Mouse (Mus musculus): ENCODE data around the gene Pnmal1. TPM values are rescaled to one million over a fixed set of nuclear protein-coding genes. Genes with fewer than 3 reads are reported as not detected.

Pnmal1 gene
- polyA plus RNA-seq, 1 experiment = 27.4 TPM

DNA sequence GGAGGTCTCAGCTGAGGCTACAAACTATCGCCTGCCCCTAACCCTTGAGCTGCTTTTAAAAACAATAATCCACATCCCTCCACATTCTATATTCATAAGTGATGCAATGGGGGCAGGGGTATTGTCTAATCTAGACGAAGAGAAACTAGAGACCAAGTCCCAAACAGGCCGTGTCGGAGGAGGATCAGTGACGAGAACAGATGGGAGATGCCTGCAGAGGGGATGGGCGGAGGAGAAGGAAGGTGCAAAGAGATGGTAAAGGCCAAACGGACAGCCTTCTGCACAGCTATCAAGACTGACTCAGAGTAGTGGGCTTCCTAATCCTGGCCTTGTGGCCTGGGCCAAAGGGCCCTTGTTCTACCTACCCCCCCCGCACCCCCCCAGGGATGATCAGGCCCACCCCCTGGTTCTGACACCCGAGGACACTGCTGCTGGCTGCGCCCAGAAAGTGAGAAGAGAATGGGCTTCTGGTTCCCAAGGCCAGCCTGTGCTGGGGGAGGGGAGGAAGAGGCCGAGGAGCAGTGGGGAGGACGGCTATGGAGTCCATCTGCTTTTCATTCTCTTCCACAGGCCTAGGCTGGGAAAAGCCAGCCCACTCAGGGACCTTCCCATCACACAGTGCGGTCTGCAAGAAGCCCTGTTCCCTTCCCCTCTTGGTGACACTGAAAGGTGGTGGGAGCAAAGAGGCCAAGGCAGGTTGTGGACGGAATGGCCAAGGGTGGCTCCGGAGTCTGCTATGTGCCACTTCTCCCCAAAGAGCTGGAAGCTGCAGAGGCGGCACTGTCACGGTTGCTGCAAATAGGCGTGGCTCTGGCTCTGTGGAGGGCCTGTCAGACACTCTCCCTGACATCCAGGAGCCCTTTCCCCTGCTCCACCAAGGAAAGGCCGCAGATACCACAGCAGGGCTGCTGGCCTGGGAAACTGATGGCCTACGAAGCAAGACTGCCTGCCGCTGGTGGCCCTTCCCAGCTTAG is 38.4 kb upstream of the Pnmal1 start:
- H3K27ac ChIP-seq (ENCODE audit: insufficient read depth, low read length) = peak overlapping the region; percentile 76
- 6% methylated on average over 21 of the region's 21 CpGs for WGBS
- peak overlapping the region; percentile 97 for H3K4me3 ChIP-seq (replicated peaks; ENCODE audit: insufficient read depth, low read depth, low read length)
- peaks cover 39% of the 10 kb centered on the region for H3K4me1 ChIP-seq (ENCODE audit: control insufficient read depth, insufficient read depth, low read length)
- no peaks in the 10 kb centered on the region for H3K27me3 ChIP-seq (ENCODE audit: control insufficient read depth, insufficient read depth, low read length)
- no peak for TF ChIP-seq CTCF (IDR thresholded peaks at IDR 0.05; ENCODE audit: borderline replicate concordance, insufficient read depth, low read depth, low read length)
- TF ChIP-seq POLR2A (IDR thresholded peaks at IDR 0.05; ENCODE audit: borderline replicate concordance, insufficient read depth, low read length) = no peak
- peak; percentile 60 to 62 for DNase-seq

DNA sequence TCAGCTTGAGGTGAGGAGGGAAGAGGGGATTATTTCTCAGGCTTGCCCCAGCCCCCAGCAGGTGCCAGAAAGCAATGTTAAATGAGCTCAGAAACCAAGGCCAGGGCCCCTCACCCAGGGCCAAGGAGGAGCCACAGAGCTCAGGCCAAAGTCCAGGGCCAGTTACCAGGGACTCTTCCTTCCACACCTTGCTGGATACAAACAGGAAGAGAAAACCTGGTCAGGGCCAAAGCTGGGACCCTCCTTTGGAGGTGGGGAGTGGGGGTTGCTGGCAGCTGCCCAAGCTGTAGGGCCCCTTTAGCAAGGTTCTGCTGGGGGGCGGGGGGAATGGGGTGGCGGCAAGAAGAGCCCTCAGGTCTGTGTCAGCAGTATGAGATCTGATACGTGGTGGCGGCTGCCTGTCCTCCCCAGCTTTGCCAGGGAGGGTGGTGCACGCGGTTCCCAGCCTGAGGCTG is 37.6 kb upstream of the Pnmal1 start:
- Histone ChIP-seq H3K4me1 (ENCODE audit: control insufficient read depth, insufficient read depth, low read length) (peaks cover 31% of the 10 kb centered on the region), H3K27me3 (ENCODE audit: control insufficient read depth, insufficient read depth, low read length) (no peaks in the 10 kb centered on the region), H3K27ac (ENCODE audit: insufficient read depth, low read length) (peak overlapping the region; percentile 76), H3K4me3 (replicated peaks; ENCODE audit: insufficient read depth, low read depth, low read length) (peak overlapping the region; percentile 97)
- peak in 1 of 2 experiments; percentile 45 for DNase-seq
- WGBS = 5% methylated on average over 6 of the region's 6 CpGs
- TF ChIP-seq CTCF (IDR thresholded peaks at IDR 0.05; ENCODE audit: borderline replicate concordance, insufficient read depth, low read depth, low read length) = no peak
- TF ChIP-seq POLR2A (IDR thresholded peaks at IDR 0.05; ENCODE audit: borderline replicate concordance, insufficient read depth, low read length) = no peak

DNA sequence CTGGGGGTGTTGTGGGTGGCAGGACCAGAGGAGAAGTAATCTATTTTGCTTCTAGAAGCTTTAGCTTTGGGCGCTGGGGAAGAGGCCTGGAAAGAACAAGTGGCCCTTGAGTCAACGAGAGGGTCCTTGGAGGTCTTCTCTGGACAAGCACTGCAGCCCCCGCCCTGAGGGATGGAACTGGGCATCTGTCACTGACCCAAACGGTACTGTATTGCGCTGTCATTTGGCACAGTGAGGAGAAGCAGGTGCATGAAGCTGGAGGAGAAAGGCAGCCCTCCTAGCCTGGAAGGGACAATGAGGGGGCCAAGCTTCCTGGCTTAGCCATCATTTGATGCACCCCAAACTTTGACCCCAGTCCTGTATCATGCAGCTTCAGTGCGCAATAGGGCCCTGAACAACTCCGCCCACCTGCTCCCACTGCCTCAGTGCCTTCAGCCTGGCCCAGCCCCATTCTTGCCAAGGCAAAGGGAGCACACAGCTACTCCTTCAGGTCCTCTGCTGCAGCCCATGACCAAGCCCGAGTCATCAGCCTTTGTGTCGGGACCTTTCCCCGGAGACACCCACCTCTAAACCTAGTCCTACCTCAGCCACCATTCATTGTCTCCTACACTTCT is 37.0 kb upstream of the Pnmal1 start:
- no peaks in the 10 kb centered on the region for H3K27me3 ChIP-seq (ENCODE audit: control insufficient read depth, insufficient read depth, low read length)
- peak overlapping the region; percentile 92 for H3K27ac ChIP-seq (ENCODE audit: insufficient read depth, low read length)
- TF ChIP-seq POLR2A (IDR thresholded peaks at IDR 0.05; ENCODE audit: borderline replicate concordance, insufficient read depth, low read length) = peak; percentile 51; the same call in 1 of the 2 replicates
- no peak for TF ChIP-seq CTCF (IDR thresholded peaks at IDR 0.05; ENCODE audit: borderline replicate concordance, insufficient read depth, low read depth, low read length)
- WGBS = 5% methylated on average over 10 of the region's 10 CpGs
- H3K4me1 ChIP-seq (ENCODE audit: control insufficient read depth, insufficient read depth, low read length) = peaks cover 26% of the 10 kb centered on the region
- DNase-seq = peak; percentile 69 to 71
- peak overlapping the region; percentile 97 for H3K4me3 ChIP-seq (replicated peaks; ENCODE audit: insufficient read depth, low read depth, low read length)

DNA sequence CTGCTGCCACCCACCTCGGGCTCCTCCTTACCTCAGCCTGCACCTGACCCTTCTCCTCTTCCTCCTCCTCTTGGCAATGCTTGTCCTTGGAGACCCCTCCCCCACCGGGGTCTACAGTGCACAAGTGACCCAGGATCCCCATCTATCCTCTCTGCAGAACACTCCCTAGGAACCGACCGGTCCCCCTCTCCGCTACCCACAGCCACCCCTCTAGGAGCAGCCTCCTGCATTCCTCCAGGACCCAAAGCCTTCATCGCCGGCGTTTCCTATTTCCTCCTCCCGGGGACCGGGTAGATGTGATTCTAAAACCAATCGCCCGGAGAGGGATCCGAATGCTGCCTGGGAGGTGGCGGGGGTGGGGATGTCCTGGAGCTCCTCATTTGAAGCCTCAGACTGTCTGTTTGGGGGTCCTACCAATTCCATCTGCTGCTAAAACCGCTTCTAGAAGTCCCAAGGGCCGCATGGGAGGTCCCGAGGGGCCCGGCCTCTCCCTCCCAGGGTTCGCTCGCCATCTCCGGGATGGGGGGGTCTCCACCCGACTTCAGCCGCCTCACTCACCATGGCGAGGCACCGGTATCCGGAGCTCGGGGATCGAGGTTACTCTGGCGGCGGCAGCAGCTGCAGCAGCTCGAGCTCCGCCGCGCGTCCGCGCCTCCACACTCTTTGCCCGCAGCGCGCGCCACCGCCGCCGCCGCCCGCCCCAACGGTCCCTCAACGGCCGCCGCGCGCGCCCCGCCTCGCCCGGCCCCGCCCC is 36.0 kb upstream of the Pnmal1 start:
- no peak for TF ChIP-seq CTCF (IDR thresholded peaks at IDR 0.05; ENCODE audit: borderline replicate concordance, insufficient read depth, low read depth, low read length)
- peak; percentile 77; the same call in 1 of the 2 replicates for TF ChIP-seq POLR2A (IDR thresholded peaks at IDR 0.05; ENCODE audit: borderline replicate concordance, insufficient read depth, low read length)
- Histone ChIP-seq H3K4me3 (replicated peaks; ENCODE audit: insufficient read depth, low read depth, low read length) (peak overlapping the region; percentile 97), H3K27ac (ENCODE audit: insufficient read depth, low read length) (peak overlapping the region; percentile 92), H3K4me1 (ENCODE audit: control insufficient read depth, insufficient read depth, low read length) (peaks cover 16% of the 10 kb centered on the region), H3K27me3 (ENCODE audit: control insufficient read depth, insufficient read depth, low read length) (no peaks in the 10 kb centered on the region)
- WGBS = under 1% methylated on average over 34 of the region's 57 CpGs
- peak in 1 of 2 experiments; percentile 66 for DNase-seq

DNA sequence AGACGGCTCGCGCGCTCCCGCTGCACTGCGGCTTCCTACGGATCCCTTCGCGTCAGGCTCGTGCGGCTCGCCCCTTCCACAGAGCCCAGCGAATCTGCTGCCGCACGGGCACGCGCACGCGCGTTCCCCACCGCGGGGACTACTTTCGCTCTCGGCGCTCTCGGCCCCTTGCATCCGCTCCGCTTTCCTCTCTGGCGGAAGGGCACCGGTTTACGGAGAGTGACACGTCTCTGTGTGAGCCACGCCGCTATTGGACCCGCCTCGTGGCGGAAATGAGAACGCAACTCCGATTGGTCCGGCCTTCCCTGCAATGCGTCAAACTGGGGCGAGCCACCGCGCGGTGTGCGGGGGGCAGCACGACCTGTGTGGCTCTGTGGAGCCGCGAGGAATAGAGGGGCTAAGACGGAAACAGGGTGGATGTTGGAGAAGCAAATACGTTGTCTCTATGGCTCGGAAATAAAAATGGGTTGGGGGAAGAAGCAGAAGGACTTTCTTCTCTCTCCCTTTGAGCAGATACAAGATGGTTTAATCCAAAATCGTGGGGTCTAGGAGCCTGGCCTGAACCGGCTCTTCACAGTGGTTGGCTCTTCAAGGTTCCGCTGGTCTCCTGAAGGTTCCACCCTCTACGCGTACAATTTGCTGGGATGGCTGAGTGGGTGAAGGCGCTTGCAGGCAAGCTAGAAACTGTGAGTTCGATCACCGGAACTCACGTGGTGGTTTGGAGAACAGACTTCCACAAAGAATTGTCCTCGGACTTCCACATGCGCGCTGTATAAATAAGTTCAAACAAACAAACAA is 35.2 kb upstream of the Pnmal1 start, which contains the start of gene Calm3:
Gene Calm3 (minus strand): TSS at position 78 of the 798 bp plus-strand sequence.
- Histone ChIP-seq H3K4me1 (ENCODE audit: control insufficient read depth, insufficient read depth, low read length) (peaks cover 8% of the 10 kb centered on the region), H3K27ac (ENCODE audit: insufficient read depth, low read length) (peak within 1 kb of the TSS; percentile 97), H3K4me3 (replicated peaks; ENCODE audit: insufficient read depth, low read depth, low read length) (peak within 1 kb of the TSS; percentile 97), H3K27me3 (ENCODE audit: control insufficient read depth, insufficient read depth, low read length) (no peaks in the 10 kb centered on the region)
- TF ChIP-seq CTCF (IDR thresholded peaks at IDR 0.05; ENCODE audit: borderline replicate concordance, insufficient read depth, low read depth, low read length) (no peak), POLR2A (IDR thresholded peaks at IDR 0.05; ENCODE audit: borderline replicate concordance, insufficient read depth, low read length) (peak; percentile 60; the same call in 1 of the 2 replicates)
- WGBS = 2% methylated on average over 64 of the region's 64 CpGs
- DNase-seq = peak; percentile 100

DNA sequence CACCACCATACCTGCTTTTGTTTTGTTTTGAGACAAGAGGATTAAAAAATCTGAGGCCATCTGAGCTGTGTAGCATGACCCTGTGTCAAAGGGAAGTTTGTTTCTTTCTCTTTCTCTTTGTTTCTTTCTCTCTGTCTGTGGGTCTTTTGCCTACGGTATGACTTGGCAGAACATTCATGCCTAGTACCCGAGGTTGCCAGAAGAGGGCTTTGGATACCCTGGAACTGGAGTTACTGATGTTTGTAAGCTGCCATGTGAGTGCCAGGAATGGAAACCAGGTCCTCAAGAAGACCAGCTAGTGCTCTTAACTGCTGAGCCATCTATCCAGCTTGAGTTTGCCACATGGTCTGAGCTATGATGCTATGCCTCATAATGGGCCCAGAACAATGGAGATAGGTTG is 31.1 kb upstream of the Pnmal1 start:
- no peak for DNase-seq
- Histone ChIP-seq H3K4me1 (ENCODE audit: control insufficient read depth, insufficient read depth, low read length) (no peaks in the 10 kb centered on the region), H3K27me3 (ENCODE audit: control insufficient read depth, insufficient read depth, low read length) (no peaks in the 10 kb centered on the region), H3K27ac (ENCODE audit: insufficient read depth, low read length) (no peak overlapping the region), H3K4me3 (replicated peaks; ENCODE audit: insufficient read depth, low read depth, low read length) (no peak overlapping the region)
- WGBS = 20% methylated on average over 2 of the region's 2 CpGs
- TF ChIP-seq POLR2A (IDR thresholded peaks at IDR 0.05; ENCODE audit: borderline replicate concordance, insufficient read depth, low read length) = no peak
- no peak for TF ChIP-seq CTCF (IDR thresholded peaks at IDR 0.05; ENCODE audit: borderline replicate concordance, insufficient read depth, low read depth, low read length)

Measured in cerebellum, adult 2 months (tissue).